Mouse (Mus musculus): ENCODE results near the gene Gdf9.

DNA sequence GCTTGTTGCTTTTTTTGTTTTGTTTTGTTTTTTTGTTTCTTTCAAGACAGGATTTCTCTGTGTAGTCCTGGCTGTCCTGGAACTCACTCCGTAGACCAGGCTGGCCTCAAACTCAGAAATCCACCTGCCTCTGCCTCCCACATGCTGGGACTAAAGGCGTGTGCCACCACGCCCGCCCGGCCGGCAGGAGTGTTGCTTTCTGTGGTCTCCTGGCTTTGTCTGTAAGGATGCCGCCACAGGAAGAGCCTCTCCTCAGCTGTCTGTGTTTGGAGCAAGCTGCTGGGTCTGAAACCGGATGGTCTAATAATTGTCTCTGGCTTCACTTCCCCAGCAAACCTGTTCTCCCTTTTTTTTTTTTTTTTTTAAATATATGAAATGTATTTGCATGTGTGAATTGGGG is 4.7 kb downstream of the Gdf9 start:
- TF ChIP-seq CTCF (IDR thresholded peaks at IDR 0.05; ENCODE audit: control insufficient read depth, insufficient read depth, insufficient replicate concordance, low read depth, low read length) = no peak
- TF ChIP-seq POLR2A (IDR thresholded peaks at IDR 0.05; ENCODE audit: control insufficient read depth, low read depth, low read length) = no peak
